Mouse (Mus musculus): ENCODE measurements around the gene Phf6.

GRCm38 (mm10) chrX:52961559-52962110, 49.6 kb downstream of the Phf6 start:
- no peak for TF ChIP-seq CTCF (IDR thresholded peaks at IDR 0.05 in 2 of 3, conservative IDR thresholded peaks at IDR 0.05 in 1 of 3; ENCODE audit: control insufficient read depth in 1 of 3, insufficient read depth in 1 of 3, low read depth in 2 of 3, low read length in 3 of 3, poor library complexity in 1 of 3, severe bottlenecking in 1 of 3)
- no peak for TF ChIP-seq EP300 (IDR thresholded peaks at IDR 0.05; ENCODE audit: low read depth in 1 of 2, low read length in 2 of 2)
- TF ChIP-seq NRF1 (IDR thresholded peaks at IDR 0.05; ENCODE audit: insufficient read depth, low read depth, low read length, poor library complexity, severe bottlenecking), result no peak
- no peak for TF ChIP-seq TAL1 (IDR thresholded peaks at IDR 0.05; ENCODE audit: low read length)
- TF ChIP-seq ZC3H11A (IDR thresholded peaks at IDR 0.05; ENCODE audit: low read depth, low read length), result no peak
- no peak for TF ChIP-seq MAX (IDR thresholded peaks at IDR 0.05; ENCODE audit: low read length)
- no peak for TF ChIP-seq E2F4 (IDR thresholded peaks at IDR 0.05; ENCODE audit: borderline replicate concordance, low read depth, low read length)
- no peak for TF ChIP-seq POLR2A (IDR thresholded peaks at IDR 0.05; ENCODE audit: control insufficient read depth in 1 of 2, insufficient read depth in 1 of 2, low read depth in 1 of 2, low read length in 2 of 2, poor library complexity in 1 of 2)
- TF ChIP-seq UBTF (IDR thresholded peaks at IDR 0.05; ENCODE audit: borderline replicate concordance, insufficient read depth, low read depth, low read length), result no peak
- no peak for TF ChIP-seq HCFC1 (IDR thresholded peaks at IDR 0.05; ENCODE audit: low read depth, low read length)
- TF ChIP-seq TBP (IDR thresholded peaks at IDR 0.05; ENCODE audit: low read depth, low read length), result no peak
- TF ChIP-seq MXI1 (IDR thresholded peaks at IDR 0.05; ENCODE audit: low read depth, low read length), result no peak
- TF ChIP-seq GATA1 (IDR thresholded peaks at IDR 0.05; ENCODE audit: low read depth, low read length), result no peak
- no peak for TF ChIP-seq KAT2A (conservative IDR thresholded peaks at IDR 0.05; ENCODE audit: low read depth, low read length)
